Mouse (Mus musculus): ENCODE measurements around the gene Atg10. TPM values are rescaled to one million over a fixed set of nuclear protein-coding genes. Genes with fewer than 3 reads are reported as not detected.

The Atg10 gene
- polyA plus RNA-seq, 1 experiment from 2014 or later = 16.2 TPM

- DNase-seq (ENCODE audit: low spot score) = no peak
- no peaks in the 10 kb centered on the region for H3K36me3 ChIP-seq (ENCODE audit: control insufficient read depth, insufficient read depth, low read length)
- no peak overlapping the region for H3K4me2 ChIP-seq (ENCODE audit: low read depth)
- 88% methylated on average over 3 of the region's 3 CpGs for WGBS
- no peak overlapping the region for H3K4me3 ChIP-seq (ENCODE audit: low read depth, low read length)
- no peak overlapping the region for H3K9ac ChIP-seq (ENCODE audit: low read length)
- H3K9me3 ChIP-seq (ENCODE audit: control insufficient read depth, low read length) = no peaks in the 10 kb centered on the region
- H3K4me1 ChIP-seq (ENCODE audit: control insufficient read depth, insufficient read depth, low read length) = no peaks in the 10 kb centered on the region
- H3K27me3 ChIP-seq (ENCODE audit: control insufficient read depth, insufficient read depth, low read length) = no peaks in the 10 kb centered on the region
- ATAC-seq (ENCODE audit: insufficient read depth, low FRiP score, low TSS enrichment) = no peak
- H3K27ac ChIP-seq (ENCODE audit: low read depth, low read length) = no peak overlapping the region
Measured at GRCm38 (mm10) chr13:91114880-91115279, 108.9 kb downstream of the Atg10 start.

DNA sequence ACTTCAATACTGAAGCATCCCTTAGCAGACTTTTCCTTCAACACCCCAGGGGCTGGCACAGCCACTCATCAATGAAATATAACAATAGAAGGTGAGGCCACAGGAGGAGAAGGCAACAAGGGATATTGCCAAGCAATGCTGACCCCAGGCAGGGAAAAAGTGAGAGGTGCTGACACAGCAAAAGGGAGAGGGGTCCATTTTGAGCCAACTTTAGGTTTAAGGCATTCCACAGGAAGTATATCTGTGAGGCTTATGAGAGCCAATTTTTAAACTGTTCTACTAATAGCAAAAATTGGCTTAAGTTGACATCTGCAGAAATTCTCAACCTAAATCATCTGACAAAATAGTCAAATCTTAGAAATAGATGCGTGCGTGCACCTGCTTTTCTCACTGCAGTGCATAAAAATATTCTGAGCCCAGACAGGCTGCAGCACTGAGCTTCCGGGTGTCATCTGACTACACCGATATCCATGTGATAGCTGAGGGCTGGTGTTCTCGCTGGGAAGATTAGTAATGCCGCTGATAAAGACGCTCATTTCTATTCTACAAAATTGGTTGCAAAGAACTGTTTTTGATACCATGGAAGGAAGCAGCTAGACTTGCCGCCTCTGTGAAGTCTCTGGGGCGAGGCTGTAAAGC is 116.3 kb downstream of the Atg10 start:
- Histone ChIP-seq H3K4me2 (ENCODE audit: low read depth) (no peak overlapping the region), H3K4me1 (ENCODE audit: control insufficient read depth, insufficient read depth, low read length) (no peaks in the 10 kb centered on the region), H3K9me3 (ENCODE audit: control insufficient read depth, low read length) (no peaks in the 10 kb centered on the region), H3K27me3 (ENCODE audit: control insufficient read depth, insufficient read depth, low read length) (no peaks in the 10 kb centered on the region), H3K36me3 (ENCODE audit: control insufficient read depth, insufficient read depth, low read length) (no peaks in the 10 kb centered on the region), H3K27ac (ENCODE audit: low read depth, low read length) (no peak overlapping the region), H3K4me3 (ENCODE audit: low read depth, low read length) (no peak overlapping the region), H3K9ac (ENCODE audit: low read length) (no peak overlapping the region)
- WGBS = 94% methylated on average over 9 of the region's 9 CpGs
- DNase-seq (ENCODE audit: low spot score) (no peak), ATAC-seq (ENCODE audit: insufficient read depth, low FRiP score, low TSS enrichment) (no peak)

GRCm38 (mm10) chr13:91102238-91102637 is 121.5 kb downstream of the Atg10 start:
- H3K4me1 ChIP-seq (ENCODE audit: control insufficient read depth, insufficient read depth, low read length) = no peaks in the 10 kb centered on the region
- H3K9ac ChIP-seq (ENCODE audit: low read length) = no peak overlapping the region
- DNase-seq (ENCODE audit: low spot score) (no peak), ATAC-seq (ENCODE audit: insufficient read depth, low FRiP score, low TSS enrichment) (no peak)
- H3K36me3 ChIP-seq (ENCODE audit: control insufficient read depth, insufficient read depth, low read length) = no peaks in the 10 kb centered on the region
- H3K4me2 ChIP-seq (ENCODE audit: low read depth) = no peak overlapping the region
- no peaks in the 10 kb centered on the region for H3K9me3 ChIP-seq (ENCODE audit: control insufficient read depth, low read length)
- WGBS = 87% methylated on average over 3 of the region's 3 CpGs
- no peak overlapping the region for H3K4me3 ChIP-seq (ENCODE audit: low read depth, low read length)
- no peak overlapping the region for H3K27ac ChIP-seq (ENCODE audit: low read depth, low read length)
- no peaks in the 10 kb centered on the region for H3K27me3 ChIP-seq (ENCODE audit: control insufficient read depth, insufficient read depth, low read length)

- 81% methylated on average over 5 of the region's 5 CpGs for WGBS
- Histone ChIP-seq H3K9ac (ENCODE audit: low read length) (no peak overlapping the region), H3K4me2 (ENCODE audit: low read depth) (no peak overlapping the region), H3K4me1 (ENCODE audit: control insufficient read depth, insufficient read depth, low read length) (no peaks in the 10 kb centered on the region), H3K9me3 (ENCODE audit: control insufficient read depth, low read length) (no peaks in the 10 kb centered on the region), H3K4me3 (ENCODE audit: low read depth, low read length) (no peak overlapping the region), H3K27me3 (ENCODE audit: control insufficient read depth, insufficient read depth, low read length) (no peaks in the 10 kb centered on the region), H3K27ac (ENCODE audit: low read depth, low read length) (no peak overlapping the region), H3K36me3 (ENCODE audit: control insufficient read depth, insufficient read depth, low read length) (no peaks in the 10 kb centered on the region)
- no peak for ATAC-seq (ENCODE audit: insufficient read depth, low FRiP score, low TSS enrichment)
- DNase-seq (ENCODE audit: low spot score) = no peak
Measured at GRCm38 (mm10) chr13:91100417-91100816, 123.4 kb downstream of the Atg10 start.

DNA sequence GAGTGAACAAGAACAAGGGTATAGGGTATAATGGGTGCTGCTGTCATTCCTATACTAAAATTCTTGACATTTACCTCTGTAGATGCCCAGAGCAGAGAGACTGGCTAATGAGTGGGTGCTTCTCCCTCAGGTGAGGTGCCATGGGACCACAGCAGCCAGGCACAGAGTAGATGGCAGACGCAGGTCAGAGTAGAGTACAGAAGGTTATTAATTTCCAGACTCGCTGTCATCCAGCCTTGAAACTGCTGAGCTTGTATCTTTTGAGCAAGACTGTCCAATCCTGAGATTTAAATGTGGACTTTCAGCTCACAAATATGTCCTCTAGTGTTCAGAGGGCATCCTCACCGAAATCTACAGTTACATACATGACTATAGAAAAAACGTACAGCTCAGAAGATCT is 128.9 kb downstream of the Atg10 start:
- no peak overlapping the region for H3K4me2 ChIP-seq (ENCODE audit: low read depth)
- 92% methylated on average over 4 of the region's 4 CpGs for WGBS
- no peaks in the 10 kb centered on the region for H3K36me3 ChIP-seq (ENCODE audit: control insufficient read depth, insufficient read depth, low read length)
- no peaks in the 10 kb centered on the region for H3K27me3 ChIP-seq (ENCODE audit: control insufficient read depth, insufficient read depth, low read length)
- no peak for DNase-seq (ENCODE audit: low spot score)
- H3K9me3 ChIP-seq (ENCODE audit: control insufficient read depth, low read length) = no peaks in the 10 kb centered on the region
- H3K4me1 ChIP-seq (ENCODE audit: control insufficient read depth, insufficient read depth, low read length) = no peaks in the 10 kb centered on the region
- ATAC-seq (ENCODE audit: insufficient read depth, low FRiP score, low TSS enrichment) = no peak
- no peak overlapping the region for H3K27ac ChIP-seq (ENCODE audit: low read depth, low read length)
- no peak overlapping the region for H3K4me3 ChIP-seq (ENCODE audit: low read depth, low read length)
- H3K9ac ChIP-seq (ENCODE audit: low read length) = no peak overlapping the region

- Histone ChIP-seq H3K9me3 (ENCODE audit: control insufficient read depth, low read length) (no peaks in the 10 kb centered on the region), H3K4me1 (ENCODE audit: control insufficient read depth, insufficient read depth, low read length) (no peaks in the 10 kb centered on the region), H3K36me3 (ENCODE audit: control insufficient read depth, insufficient read depth, low read length) (no peaks in the 10 kb centered on the region), H3K27me3 (ENCODE audit: control insufficient read depth, insufficient read depth, low read length) (no peaks in the 10 kb centered on the region), H3K4me2 (ENCODE audit: low read depth) (no peak overlapping the region), H3K4me3 (ENCODE audit: low read depth, low read length) (no peak overlapping the region), H3K27ac (ENCODE audit: low read depth, low read length) (no peak overlapping the region), H3K9ac (ENCODE audit: low read length) (no peak overlapping the region)
- DNase-seq (ENCODE audit: low spot score) (no peak), ATAC-seq (ENCODE audit: insufficient read depth, low FRiP score, low TSS enrichment) (no peak)
- 56% methylated on average over 7 of the region's 7 CpGs for WGBS
Measured at GRCm38 (mm10) chr13:91094196-91094595, 129.6 kb downstream of the Atg10 start.

DNA sequence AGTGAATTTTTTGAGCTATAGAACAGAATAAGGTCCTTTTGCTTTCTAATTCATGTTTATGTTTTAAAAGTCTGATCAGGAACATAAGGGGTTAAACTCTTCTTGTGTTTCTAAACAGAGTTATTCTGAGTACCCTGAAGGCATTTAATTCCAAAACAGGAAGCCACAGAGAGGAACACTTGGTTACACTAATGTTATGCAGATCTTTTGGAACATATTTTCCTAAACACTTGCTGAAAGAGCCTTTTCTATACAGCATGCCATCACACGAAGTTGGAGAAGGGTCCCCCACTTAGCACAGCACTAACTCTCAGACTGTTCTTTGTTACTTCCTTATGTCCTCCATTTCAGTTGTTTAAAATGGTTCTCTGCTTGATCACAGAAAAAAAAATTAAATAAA is 130.2 kb downstream of the Atg10 start:
- DNase-seq (ENCODE audit: low spot score) (no peak), ATAC-seq (ENCODE audit: insufficient read depth, low FRiP score, low TSS enrichment) (no peak)
- Histone ChIP-seq H3K36me3 (ENCODE audit: control insufficient read depth, insufficient read depth, low read length) (no peaks in the 10 kb centered on the region), H3K4me3 (ENCODE audit: low read depth, low read length) (no peak overlapping the region), H3K27me3 (ENCODE audit: control insufficient read depth, insufficient read depth, low read length) (no peaks in the 10 kb centered on the region), H3K9ac (ENCODE audit: low read length) (no peak overlapping the region), H3K27ac (ENCODE audit: low read depth, low read length) (no peak overlapping the region), H3K4me2 (ENCODE audit: low read depth) (no peak overlapping the region), H3K4me1 (ENCODE audit: control insufficient read depth, insufficient read depth, low read length) (no peaks in the 10 kb centered on the region), H3K9me3 (ENCODE audit: control insufficient read depth, low read length) (no peaks in the 10 kb centered on the region)
- WGBS = 29% methylated on average over 1 of the region's 1 CpGs

GRCm38 (mm10) chr13:91093162-91093561 is 130.6 kb downstream of the Atg10 start:
- ATAC-seq (ENCODE audit: insufficient read depth, low FRiP score, low TSS enrichment) (no peak), DNase-seq (ENCODE audit: low spot score) (peak; percentile 39)
- Histone ChIP-seq H3K36me3 (ENCODE audit: control insufficient read depth, insufficient read depth, low read length) (no peaks in the 10 kb centered on the region), H3K27me3 (ENCODE audit: control insufficient read depth, insufficient read depth, low read length) (no peaks in the 10 kb centered on the region), H3K27ac (ENCODE audit: low read depth, low read length) (no peak overlapping the region), H3K4me1 (ENCODE audit: control insufficient read depth, insufficient read depth, low read length) (no peaks in the 10 kb centered on the region), H3K4me3 (ENCODE audit: low read depth, low read length) (no peak overlapping the region), H3K9ac (ENCODE audit: low read length) (no peak overlapping the region), H3K4me2 (ENCODE audit: low read depth) (no peak overlapping the region), H3K9me3 (ENCODE audit: control insufficient read depth, low read length) (no peaks in the 10 kb centered on the region)
- WGBS = 36% methylated on average over 6 of the region's 6 CpGs

GRCm38 (mm10) chr13:91091731-91092190 is 132.0 kb downstream of the Atg10 start:
- Histone ChIP-seq H3K36me3 (ENCODE audit: control insufficient read depth, insufficient read depth, low read length) (no peaks in the 10 kb centered on the region), H3K4me3 (ENCODE audit: low read depth, low read length) (no peak overlapping the region), H3K4me1 (ENCODE audit: control insufficient read depth, insufficient read depth, low read length) (no peaks in the 10 kb centered on the region), H3K27ac (ENCODE audit: low read depth, low read length) (no peak overlapping the region), H3K27me3 (ENCODE audit: control insufficient read depth, insufficient read depth, low read length) (no peaks in the 10 kb centered on the region), H3K9me3 (ENCODE audit: control insufficient read depth, low read length) (no peaks in the 10 kb centered on the region), H3K9ac (ENCODE audit: low read length) (no peak overlapping the region), H3K4me2 (ENCODE audit: low read depth) (no peak overlapping the region)
- ATAC-seq (ENCODE audit: insufficient read depth, low FRiP score, low TSS enrichment) (no peak), DNase-seq (ENCODE audit: low spot score) (no peak)
- WGBS = 95% methylated on average over 2 of the region's 2 CpGs

All from neural tube, embryonic 11.5 days (tissue).